Mouse (Mus musculus): ENCODE results near the gene Rcn3. TPM values are rescaled to one million over a fixed set of nuclear protein-coding genes. Genes with fewer than 3 reads are reported as not detected.

Rcn3 gene
- total and polyA plus RNA-seq, 3 experiments: 16.0 to 43.0 TPM; not detected in 1

DNA sequence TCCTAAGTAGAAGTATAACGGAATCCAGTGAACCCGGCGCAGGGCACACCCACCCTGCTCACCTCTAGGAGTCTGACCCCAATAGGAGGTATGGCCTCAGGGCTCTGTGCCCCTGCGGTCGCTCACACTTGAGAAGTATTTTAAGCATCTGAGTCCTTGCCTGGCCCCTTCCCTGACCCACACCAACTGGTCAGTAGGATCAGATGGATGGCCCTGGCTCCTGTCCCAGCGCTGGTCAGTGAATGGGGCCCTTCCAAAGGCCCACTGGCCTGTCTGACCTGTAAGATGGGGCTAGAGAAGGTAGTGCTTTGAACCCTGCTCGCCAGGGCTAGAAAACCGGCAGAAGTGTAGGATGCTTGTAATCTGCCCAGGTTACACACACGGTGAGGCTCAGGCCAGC, 51.2 kb downstream of the Rcn3 start:
- Histone ChIP-seq H3K4me1 (ENCODE audit: control insufficient read depth in 1 of 2, insufficient read depth in 2 of 2, low read length in 2 of 2) (no peaks in the 10 kb centered on the region), H3K9me3 (replicated peaks; ENCODE audit: insufficient read depth, low read length) (no peaks in the 10 kb centered on the region), H3K27ac (ENCODE audit: control insufficient read depth, low read depth, low read length) (no peak overlapping the region), H3K36me3 (ENCODE audit: control insufficient read depth in 1 of 2, insufficient read depth in 2 of 2, low read length in 2 of 2) (peaks cover 0 to 6% of the 10 kb centered on the region in 2 experiments; a peak in 2 of 4 replicates), H3K9ac (ENCODE audit: control insufficient read depth, low read depth, low read length, poor library complexity, severe bottlenecking) (no peak overlapping the region), H3K79me2 (ENCODE audit: control insufficient read depth, insufficient read depth, low read length, poor library complexity) (no peaks in the 10 kb centered on the region), H3K4me3 (ENCODE audit: control insufficient read depth in 1 of 2, insufficient read depth in 1 of 2, low read depth in 2 of 2, low read length in 2 of 2) (no peak overlapping the region), H3K27me3 (ENCODE audit: control insufficient read depth in 1 of 2, insufficient read depth in 2 of 2, low read length in 2 of 2) (no peaks in the 10 kb centered on the region)
- no peak for TF ChIP-seq MAX (IDR thresholded peaks at IDR 0.05; ENCODE audit: low read length)
- no peak for TF ChIP-seq HCFC1 (IDR thresholded peaks at IDR 0.05; ENCODE audit: low read depth, low read length)
- TF ChIP-seq SIN3A (IDR thresholded peaks at IDR 0.05; ENCODE audit: low read length): no peak
- no peak for TF ChIP-seq UBTF (IDR thresholded peaks at IDR 0.05; ENCODE audit: borderline replicate concordance, insufficient read depth, low read depth, low read length)
- no peak for TF ChIP-seq MEF2A (IDR thresholded peaks at IDR 0.05; ENCODE audit: extremely low read depth, insufficient replicate concordance, low read depth, low read length, poor library complexity, severe bottlenecking)
- no peak for TF ChIP-seq NRF1 (IDR thresholded peaks at IDR 0.05; ENCODE audit: insufficient read depth, low read depth, low read length, poor library complexity, severe bottlenecking)
- TF ChIP-seq RAD21 (IDR thresholded peaks at IDR 0.05; ENCODE audit: low read depth, low read length): no peak
- TF ChIP-seq POLR2AphosphoS5 (IDR thresholded peaks at IDR 0.05; ENCODE audit: borderline replicate concordance, low read depth, low read length): no peak
- no peak for TF ChIP-seq MYC (IDR thresholded peaks at IDR 0.05; ENCODE audit: low read depth, low read length)
- no peak for TF ChIP-seq USF1 (IDR thresholded peaks at IDR 0.05; ENCODE audit: low read depth, low read length)
- TF ChIP-seq BHLHE40 (IDR thresholded peaks at IDR 0.05; ENCODE audit: borderline replicate concordance, low read depth, low read length): no peak
- no peak for TF ChIP-seq POLR2AphosphoS2 (IDR thresholded peaks at IDR 0.05; ENCODE audit: low read length)
- TF ChIP-seq GABPA (IDR thresholded peaks at IDR 0.05; ENCODE audit: low read depth, low read length): no peak
- TF ChIP-seq CTCF (IDR thresholded peaks at IDR 0.05 in 2 of 3, conservative IDR thresholded peaks at IDR 0.05 in 1 of 3; ENCODE audit: control insufficient read depth in 1 of 3, insufficient read depth in 1 of 3, low read depth in 2 of 3, low read length in 3 of 3, poor library complexity in 1 of 3, severe bottlenecking in 1 of 3): no peak
- no peak for TF ChIP-seq SMC3 (IDR thresholded peaks at IDR 0.05; ENCODE audit: low read depth, low read length)
- no peak for TF ChIP-seq E2F4 (IDR thresholded peaks at IDR 0.05; ENCODE audit: borderline replicate concordance, low read depth, low read length)
- no peak for DNase-seq (ENCODE audit: low read depth, low spot score)

DNA sequence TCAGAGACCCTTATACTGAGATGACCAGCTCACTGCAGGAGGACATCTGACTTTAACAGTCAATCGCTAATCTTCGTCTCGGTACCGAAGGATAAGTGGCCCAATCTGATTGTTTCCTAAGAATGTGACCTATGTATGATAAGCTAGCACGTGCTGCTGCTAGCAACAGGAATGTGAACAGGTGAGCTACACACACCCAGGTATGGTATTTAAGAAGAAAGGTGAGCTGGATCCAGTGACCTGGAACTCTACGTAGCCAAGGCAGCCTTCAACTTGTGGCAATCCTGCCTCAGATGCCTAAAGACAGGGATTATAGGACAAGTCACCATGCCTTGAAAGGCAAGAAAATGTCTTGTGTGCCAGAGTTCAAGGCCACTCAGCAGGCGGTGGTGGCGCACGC, 53.6 kb downstream of the Rcn3 start:
- Histone ChIP-seq H3K4me1 (ENCODE audit: control insufficient read depth in 1 of 2, insufficient read depth in 2 of 2, low read length in 2 of 2) (no peaks in the 10 kb centered on the region), H3K79me2 (ENCODE audit: control insufficient read depth, insufficient read depth, low read length, poor library complexity) (no peaks in the 10 kb centered on the region), H3K36me3 (ENCODE audit: control insufficient read depth in 1 of 2, insufficient read depth in 2 of 2, low read length in 2 of 2) (peaks cover 0 to 4% of the 10 kb centered on the region in 2 experiments; a peak in 2 of 4 replicates), H3K27me3 (ENCODE audit: control insufficient read depth in 1 of 2, insufficient read depth in 2 of 2, low read length in 2 of 2) (no peaks in the 10 kb centered on the region), H3K9ac (ENCODE audit: control insufficient read depth, low read depth, low read length, poor library complexity, severe bottlenecking) (no peak overlapping the region), H3K9me3 (replicated peaks; ENCODE audit: insufficient read depth, low read length) (no peaks in the 10 kb centered on the region), H3K4me3 (ENCODE audit: control insufficient read depth in 1 of 2, insufficient read depth in 1 of 2, low read depth in 2 of 2, low read length in 2 of 2) (no peak overlapping the region), H3K27ac (ENCODE audit: control insufficient read depth, low read depth, low read length) (no peak overlapping the region)
- TF ChIP-seq ELF1 (IDR thresholded peaks at IDR 0.05; ENCODE audit: low read depth, low read length) (no peak), CHD2 (IDR thresholded peaks at IDR 0.05; ENCODE audit: low read length) (no peak), MYC (IDR thresholded peaks at IDR 0.05; ENCODE audit: low read depth, low read length) (no peak), KAT2A (conservative IDR thresholded peaks at IDR 0.05; ENCODE audit: low read depth, low read length) (no peak), JUND (IDR thresholded peaks at IDR 0.05; ENCODE audit: low read depth, low read length) (no peak), MAFK (IDR thresholded peaks at IDR 0.05; ENCODE audit: borderline replicate concordance, low read depth, low read length) (no peak), TAL1 (IDR thresholded peaks at IDR 0.05; ENCODE audit: low read length) (no peak)
- DNase-seq (ENCODE audit: low read depth, low spot score): no peak

All from MEL (cell line).